Mouse (Mus musculus) erythroblast, adult 5-6 weeks (primary cell): ENCODE measurements around the gene Grb10. TPM values are rescaled to one million over a fixed set of nuclear protein-coding genes. Genes with fewer than 3 reads are reported as not detected.

Source experiments
- ATAC-seq: replicated peaks from 2 replicates; pipeline ENCODE4 v1.8.0; 2016; ENCODE audit warnings: moderate number of reproducible peaks, mild to moderate bottlenecking, moderate TSS enrichment, inconsistent platforms; ENCODE audit not compliant: poor library complexity, low FRiP score, severe bottlenecking
- total RNA-seq, 2 experiments: library from RNA; stranded (forward) in 1 of 2; stranded (reverse) in 1 of 2; fragments of 150-400 nt in 1 of 2; fragments of 200-764, 138-1000 nt in 1 of 2; gene quantifications; 2 replicates each; pipeline versions ENCODE4 v1.2.3 to v1.2.4; 2015 to 2017; ENCODE audit warnings: low replicate concordance in 2 of 2

Grb10 gene
- total RNA-seq, 2 experiments from 2014 or later, result 2.1 to 4.3 TPM

DNA sequence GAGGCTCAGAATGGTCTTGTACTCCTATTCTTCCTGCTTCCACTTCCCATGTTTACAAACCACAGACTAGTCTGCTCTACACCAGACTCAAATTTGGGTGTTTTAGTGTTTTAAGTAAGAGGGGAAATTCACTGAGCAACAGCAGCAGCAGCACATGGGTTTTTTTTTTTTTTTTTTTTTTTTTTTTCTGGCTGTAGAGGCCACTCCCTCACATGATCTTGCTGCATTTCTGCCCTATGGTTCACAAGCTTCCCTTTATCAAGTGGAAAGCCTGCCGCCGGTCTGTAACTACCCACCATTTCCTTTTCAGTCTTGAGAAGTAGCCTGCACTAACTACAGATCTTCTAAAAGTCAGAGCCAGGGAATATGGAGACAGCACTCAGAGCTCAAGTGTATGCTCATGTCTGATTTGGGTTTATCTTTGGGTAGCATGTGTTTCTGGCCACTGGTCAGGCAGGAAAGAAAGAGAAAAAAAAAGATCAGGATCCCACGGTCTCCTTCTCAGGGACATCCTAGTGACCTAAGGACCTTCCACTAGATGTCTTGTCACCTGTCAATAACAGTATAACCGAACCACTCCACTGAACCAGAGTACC, 152.0 kb downstream of the Grb10 start:
- ATAC-seq, result no peak

DNA sequence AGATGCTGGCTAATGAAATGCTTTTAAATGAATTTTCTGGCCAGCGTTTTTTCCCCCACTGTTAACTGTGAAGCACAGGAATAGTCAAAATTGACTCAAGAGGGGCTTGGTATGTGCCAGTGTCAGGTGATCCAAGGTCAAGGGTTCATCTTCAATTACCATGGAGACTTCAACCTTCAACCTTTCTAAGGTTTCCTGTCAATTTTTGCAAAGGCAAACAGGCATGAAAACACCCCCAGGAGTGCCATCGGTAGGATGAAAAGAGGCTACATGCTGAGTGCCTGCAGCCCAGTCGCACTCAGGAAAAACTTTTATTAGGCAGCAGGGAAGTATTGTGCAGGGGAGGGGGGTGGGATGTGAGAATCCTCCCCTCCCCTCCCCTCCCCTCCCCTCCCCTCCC, 152.6 kb downstream of the Grb10 start:
- no peak for ATAC-seq

- no peak for ATAC-seq
Observed at GRCm38 (mm10) chr11:11885246-11885643, 153.2 kb downstream of the Grb10 start.

DNA sequence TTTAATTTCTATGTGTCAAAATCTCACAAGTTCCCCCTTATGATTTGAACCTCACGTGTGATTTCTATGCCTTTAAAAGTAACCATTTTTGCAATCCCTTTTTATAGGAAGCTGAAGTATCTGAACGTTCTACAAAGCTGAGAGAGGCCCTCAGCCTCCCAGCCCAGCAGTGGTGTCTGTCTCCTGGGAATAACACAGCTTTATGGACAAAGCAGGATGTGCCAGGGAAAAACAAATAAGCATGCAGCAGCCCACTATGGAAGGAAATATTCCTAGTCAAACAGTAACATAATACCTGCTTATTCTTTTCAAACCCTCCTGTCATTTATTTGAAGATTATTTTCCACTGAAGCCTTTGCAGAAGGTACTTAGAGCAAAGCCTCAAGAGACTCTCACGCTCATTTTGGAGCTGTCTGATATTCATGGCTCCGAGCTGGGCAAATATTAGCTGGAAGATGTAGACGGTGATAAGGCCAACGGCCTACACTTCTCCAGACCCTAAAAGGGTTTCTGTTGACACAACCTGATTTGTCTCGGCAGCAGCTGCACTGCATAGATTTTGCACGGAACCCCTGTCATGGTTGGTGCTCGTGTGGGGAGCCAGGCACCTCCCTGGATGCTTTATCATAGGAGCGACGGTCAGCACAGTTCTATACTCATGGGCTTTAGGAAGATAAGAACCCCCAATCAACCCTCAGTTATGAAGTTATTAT, 153.8 kb downstream of the Grb10 start:
- ATAC-seq, result 0 out of 2 replicates have a peak, but pooled peaks have one; percentile 23

GRCm38 (mm10) chr11:11881783-11882155, 156.7 kb downstream of the Grb10 start:
- no peak for ATAC-seq

DNA sequence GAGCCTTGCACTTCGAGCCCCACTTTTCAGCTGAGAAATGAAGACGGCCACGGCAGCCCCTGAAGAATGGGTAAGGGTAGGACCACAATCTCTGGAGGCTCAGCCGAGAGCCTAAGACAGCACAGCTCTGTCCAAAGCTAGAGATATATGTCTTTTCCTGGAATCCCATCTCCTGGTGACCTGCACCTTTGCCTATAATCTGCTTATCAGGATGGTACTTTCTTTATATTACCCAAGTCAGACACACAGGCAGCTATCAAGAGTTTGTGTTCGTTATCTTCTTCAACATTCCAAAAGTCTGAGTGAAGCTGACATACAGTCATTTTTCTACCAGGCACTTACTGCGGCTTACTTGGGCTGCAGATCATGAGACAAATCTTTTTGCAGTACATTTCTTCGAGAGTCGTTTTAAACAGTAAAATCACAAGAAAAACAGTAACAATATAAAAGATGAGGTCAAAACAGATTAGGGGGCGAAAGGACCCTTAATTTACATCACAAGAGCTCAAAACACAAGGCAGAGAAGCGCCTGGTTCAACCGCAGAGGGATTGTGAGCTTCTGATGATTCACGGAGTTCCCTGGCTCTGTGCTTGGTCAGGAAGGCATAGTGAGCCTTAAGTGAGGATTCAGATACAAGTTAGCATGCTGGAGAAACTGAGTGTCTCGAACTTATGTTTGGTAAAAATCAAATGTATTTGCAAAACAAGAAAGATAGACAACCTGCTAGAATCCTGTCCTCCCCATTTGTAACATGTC, 157.3 kb downstream of the Grb10 start:
- no peak for ATAC-seq

Other genes starting within 250 kb of the Grb10 start
- 35.9 and 36.6 TPM in 2 replicates for gene Fignl1, start 229.7 kb downstream of the Grb10 start, total RNA-seq (2015; ENCODE audit: low replicate concordance)
- gene Fignl1, start 229.7 kb downstream of the Grb10 start, total RNA-seq (2017; ENCODE audit: low replicate concordance), result 34.0 and 40.8 TPM in 2 replicates
- gene Ddc, start 140.5 kb downstream of the Grb10 start, total RNA-seq (2015; ENCODE audit: low replicate concordance), result not detected in 2 replicates
- not detected in 2 replicates for gene Ddc, start 140.5 kb downstream of the Grb10 start, total RNA-seq (2017; ENCODE audit: low replicate concordance)